Mouse (Mus musculus) hindbrain, embryonic 14.5 days (tissue): Measurements from ENCODE around the gene Qsox2. TPM values are rescaled to one million over a fixed set of nuclear protein-coding genes. Genes with fewer than 3 reads are reported as not detected.

Source experiments
- ATAC-seq: fragments of 200-750 bp; cut with Nextera tagmentation; 2 replicates; pipeline ENCODE4 v1.8.0; 2017; ENCODE audit warnings: moderate number of reproducible peaks, mild to moderate bottlenecking, moderate TSS enrichment, moderate library complexity; ENCODE audit not compliant: low FRiP score
- DNase-seq: peaks from one replicate; pipeline ENCODE4 v3.0.0-alpha.2; 2015; ENCODE audit warnings: low spot score
- H3K27ac ChIP-seq: fragments of 300-500 bp; sonication (generic); 2 replicates; pipeline ENCODE4 v1.5.1; 2014; ENCODE audit warnings: mild to moderate bottlenecking, moderate library complexity
- H3K27me3 ChIP-seq: fragments of 300-500 bp; sonication (generic); 2 replicates; pipeline ENCODE4 v1.6.1; 2014; ENCODE audit warnings: mild to moderate bottlenecking, low read length, mixed read lengths; ENCODE audit not compliant: control insufficient read depth, insufficient read depth
- H3K36me3 ChIP-seq: fragments of 300-500 bp; sonication (generic); replicated peaks from 2 replicates; pipeline ENCODE4 v1.6.1; 2014; ENCODE audit not compliant: control insufficient read depth, insufficient read depth
- H3K4me1 ChIP-seq: fragments of 300-500 bp; sonication (generic); replicated peaks from 2 replicates; pipeline ENCODE4 v1.6.1; 2014; ENCODE audit warnings: antibody characterized with exemption, low read length, mixed read lengths; ENCODE audit not compliant: control insufficient read depth, insufficient read depth
- H3K4me2 ChIP-seq: fragments of 300-500 bp; sonication (generic); replicated peaks from 2 replicates; pipeline ENCODE4 v1.6.1; 2014; ENCODE audit warnings: mild to moderate bottlenecking, moderate library complexity
- H3K4me3 ChIP-seq: fragments of 300-500 bp; sonication (generic); replicated peaks from 2 replicates; pipeline ENCODE4 v1.5.1; 2014; ENCODE audit warnings: mild to moderate bottlenecking, low read length
- H3K9ac ChIP-seq: fragments of 300-500 bp; sonication (generic); 2 replicates; pipeline ENCODE4 v1.6.1; 2014
- H3K9me3 ChIP-seq: fragments of 300-500 bp; sonication (generic); 2 replicates; pipeline ENCODE4 v1.6.1; 2016; ENCODE audit warnings: low read length; ENCODE audit not compliant: control insufficient read depth
- WGBS: fragments of 180-500 bp; shearing (Covaris S2); extraction: QIAGEN DNeasy Blood & Tissue Kit; methylation state at CpG from one replicate; pipeline ENCODE4 v1.1.7; 2014; 5-methylcytosine and 5-hydroxymethylcytosine counted together
- polyA plus RNA-seq: library from polyadenylated mRNA; unstranded; fragments of >200 nt; fragmentation: Nextera tagmentation; extraction: Ambion mirVana; gene quantifications from 2 replicates; pipeline ENCODE4 v1.2.1, GENCODE M21; 2014

Gene Qsox2
- polyA plus RNA-seq, 1 experiment from 2014 or later, result 16.1 TPM

DNA sequence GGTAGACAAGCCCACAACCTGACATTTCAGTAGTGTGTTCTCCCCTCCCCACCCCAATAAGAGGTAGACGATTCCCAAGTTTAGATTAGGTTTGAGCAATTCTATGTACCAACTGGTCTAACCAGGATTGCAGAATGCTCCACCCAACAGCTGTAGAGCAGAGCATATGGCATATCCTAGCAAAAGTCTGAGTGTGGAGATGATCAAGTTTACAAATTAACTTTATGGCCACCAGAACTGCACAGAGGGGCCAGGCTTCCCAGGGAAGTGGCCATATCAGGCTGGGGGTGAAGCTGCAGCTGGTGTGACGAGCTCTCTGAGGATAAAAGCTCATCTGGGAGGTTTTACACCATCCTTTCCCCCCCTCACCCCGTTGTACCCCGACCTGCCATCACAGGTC lies 27.3 kb upstream of the Qsox2 start:
- H3K9me3 ChIP-seq, result no peaks in the 10 kb centered on the region
- no peak overlapping the region for H3K27ac ChIP-seq
- no peaks in the 10 kb centered on the region for H3K36me3 ChIP-seq
- no peak overlapping the region for H3K4me2 ChIP-seq
- DNase-seq (no peak), ATAC-seq (no peak)
- 82% methylated on average over 4 of the region's 4 CpGs for WGBS
- no peaks in the 10 kb centered on the region for H3K27me3 ChIP-seq
- H3K4me3 ChIP-seq, result no peak overlapping the region
- H3K9ac ChIP-seq, result no peak overlapping the region
- H3K4me1 ChIP-seq, result no peaks in the 10 kb centered on the region

DNA sequence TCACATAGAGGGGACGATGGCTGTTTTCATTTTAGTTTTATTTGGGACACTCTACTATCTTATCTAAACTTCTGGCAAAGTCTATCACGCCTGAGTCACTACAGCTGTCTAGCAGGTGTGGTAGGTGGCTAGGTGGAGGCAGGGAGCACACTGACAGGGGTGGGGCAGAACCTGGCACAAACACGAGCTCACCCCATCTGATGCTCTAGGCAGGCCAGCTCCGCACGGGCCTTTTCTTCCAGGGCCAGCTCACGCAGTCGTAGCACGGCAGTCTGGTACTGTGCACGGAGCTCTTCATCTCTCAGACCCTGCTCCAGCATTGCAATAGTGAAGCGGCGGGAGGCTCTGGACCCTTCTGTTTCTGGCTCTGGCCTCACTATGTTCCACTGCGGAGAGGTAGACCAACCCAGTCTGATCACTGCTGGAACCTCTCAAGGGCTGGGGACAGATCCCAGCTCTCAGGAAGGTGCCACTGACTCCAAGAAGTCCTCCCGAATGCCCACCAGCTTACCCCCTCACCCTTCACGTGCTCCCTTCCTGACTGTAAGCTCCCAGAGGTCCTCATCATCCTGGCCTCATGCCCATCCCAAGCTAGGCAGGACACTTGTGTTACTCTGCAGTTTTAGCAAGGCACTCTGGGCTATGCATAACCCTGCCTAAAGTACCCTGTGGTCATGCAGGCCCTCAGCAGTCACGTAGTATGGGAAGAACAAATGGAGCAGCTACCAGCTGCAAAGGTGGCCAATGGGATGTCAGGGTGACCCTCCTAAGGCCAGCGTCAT lies 20.2 kb upstream of the Qsox2 start:
- no peak overlapping the region for H3K4me3 ChIP-seq
- 88% methylated on average over 16 of the region's 16 CpGs for WGBS
- no peaks in the 10 kb centered on the region for H3K36me3 ChIP-seq
- DNase-seq, result no peak
- no peak overlapping the region for H3K9ac ChIP-seq
- no peaks in the 10 kb centered on the region for H3K27me3 ChIP-seq
- no peak overlapping the region for H3K4me2 ChIP-seq
- no peaks in the 10 kb centered on the region for H3K9me3 ChIP-seq
- no peaks in the 10 kb centered on the region for H3K4me1 ChIP-seq
- no peak overlapping the region for H3K27ac ChIP-seq
- ATAC-seq, result no peak

DNA sequence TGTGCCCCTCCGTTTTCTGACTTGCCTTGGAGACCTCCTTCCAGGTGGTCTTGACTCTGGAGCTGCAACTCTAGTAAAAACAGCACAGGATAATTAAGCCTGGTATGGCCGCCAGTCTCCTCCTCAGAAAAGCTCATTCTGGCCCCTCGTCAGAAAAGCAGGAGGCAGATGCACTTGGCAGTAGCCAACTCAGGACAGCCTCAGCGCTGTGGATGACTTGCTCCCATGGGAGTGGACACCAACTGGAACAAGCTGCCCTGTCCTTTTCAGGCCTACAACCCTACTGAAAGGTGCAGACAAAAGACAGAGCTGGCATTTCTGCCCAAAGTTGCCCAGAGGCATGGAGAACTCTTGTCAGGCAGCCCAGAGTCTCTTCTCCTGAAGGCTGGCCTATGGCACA lies 17.5 kb upstream of the Qsox2 start:
- Histone ChIP-seq H3K4me1 (no peaks in the 10 kb centered on the region), H3K9me3 (no peaks in the 10 kb centered on the region), H3K4me2 (no peak overlapping the region), H3K27ac (no peak overlapping the region), H3K27me3 (no peaks in the 10 kb centered on the region), H3K9ac (no peak overlapping the region), H3K36me3 (no peaks in the 10 kb centered on the region), H3K4me3 (no peak overlapping the region)
- no peak for DNase-seq
- no peak for ATAC-seq
- WGBS, result 64% methylated on average over 4 of the region's 4 CpGs

DNA sequence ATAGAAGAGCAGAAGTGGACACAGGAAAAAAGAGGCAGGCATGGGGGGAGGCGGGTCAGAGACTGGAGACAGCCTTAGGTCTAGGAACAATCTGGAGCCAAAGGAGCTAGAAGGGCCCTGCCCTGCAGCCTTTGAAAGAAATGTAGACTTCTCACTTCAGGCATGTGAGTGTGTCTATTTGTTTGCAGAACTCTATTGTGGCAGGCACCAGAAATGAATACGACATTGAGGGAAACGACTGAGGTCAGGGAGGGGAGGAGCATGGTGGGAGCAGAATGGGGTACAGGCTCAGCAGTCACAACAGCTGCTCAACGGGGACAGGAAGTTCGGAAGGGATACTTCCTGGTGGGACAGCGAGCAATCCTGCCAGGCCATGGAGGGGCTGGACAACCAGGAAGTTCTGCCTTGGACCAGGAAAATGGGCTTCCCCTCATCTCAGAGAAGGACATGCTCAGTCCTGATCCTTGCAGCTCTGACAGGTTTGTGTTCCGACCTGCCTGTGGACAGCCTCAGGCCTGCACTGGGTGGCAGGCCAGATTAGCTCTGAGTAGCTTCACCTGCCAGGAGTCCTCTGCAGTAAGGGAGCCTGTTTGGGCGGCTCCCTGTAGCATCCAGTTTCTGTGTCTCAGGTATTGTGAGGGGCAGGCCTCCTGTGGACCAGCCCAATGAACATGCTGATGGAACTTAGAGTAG lies 15.3 kb upstream of the Qsox2 start:
- no peak overlapping the region for H3K9ac ChIP-seq
- DNase-seq (no peak), ATAC-seq (no peak)
- no peak overlapping the region for H3K4me3 ChIP-seq
- H3K4me2 ChIP-seq, result no peak overlapping the region
- no peak overlapping the region for H3K27ac ChIP-seq
- H3K4me1 ChIP-seq, result no peaks in the 10 kb centered on the region
- WGBS, result 65% methylated on average over 8 of the region's 8 CpGs
- no peaks in the 10 kb centered on the region for H3K27me3 ChIP-seq
- H3K9me3 ChIP-seq, result no peaks in the 10 kb centered on the region
- no peaks in the 10 kb centered on the region for H3K36me3 ChIP-seq

DNA sequence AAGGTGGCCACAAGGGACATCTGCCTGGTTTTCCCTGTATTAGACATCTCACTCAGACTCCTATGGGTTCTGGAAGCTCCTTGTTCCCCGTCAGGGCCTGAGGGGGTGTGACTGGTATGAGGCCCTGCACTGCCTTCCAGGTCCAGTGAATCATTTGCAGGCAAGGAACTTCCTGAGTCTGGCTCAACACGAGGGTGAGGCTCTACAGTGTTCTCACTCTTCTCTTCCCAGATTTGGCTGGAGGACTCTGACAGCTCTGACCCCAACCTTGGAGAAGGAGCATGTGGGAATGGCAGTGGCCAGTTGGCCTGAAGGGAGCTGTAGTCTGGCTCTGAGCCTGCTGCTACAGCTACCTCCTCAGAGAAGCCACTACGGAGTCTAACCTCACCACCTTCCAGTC lies 10.2 kb upstream of the Qsox2 start:
- Histone ChIP-seq H3K36me3 (no peaks in the 10 kb centered on the region), H3K9ac (no peak overlapping the region), H3K4me1 (no peaks in the 10 kb centered on the region), H3K4me3 (no peak overlapping the region), H3K27ac (no peak overlapping the region), H3K4me2 (no peak overlapping the region), H3K27me3 (no peaks in the 10 kb centered on the region), H3K9me3 (no peaks in the 10 kb centered on the region)
- ATAC-seq (no peak), DNase-seq (no peak)
- 73% methylated on average over 3 of the region's 3 CpGs for WGBS

DNA sequence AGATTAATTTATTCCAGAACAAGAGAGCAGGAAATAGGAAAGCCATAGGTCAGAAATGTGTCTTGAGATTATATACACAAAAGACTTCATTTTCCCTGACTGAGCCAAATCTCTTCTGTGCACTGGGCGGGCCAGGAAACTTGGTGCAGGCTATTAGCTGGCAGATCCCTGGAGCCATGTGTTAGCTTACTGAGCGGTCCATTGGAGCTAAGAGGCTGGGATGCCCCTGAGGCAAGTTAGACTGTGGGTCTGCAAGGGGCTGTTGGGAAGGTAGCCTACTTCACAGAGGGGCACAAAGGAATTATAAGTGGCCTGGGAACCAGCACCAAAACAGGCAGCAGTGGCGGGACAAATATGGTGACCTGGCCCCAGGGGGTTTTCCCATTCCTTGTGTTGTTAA lies 3.5 kb upstream of the Qsox2 start:
- 58% methylated on average over 3 of the region's 3 CpGs for WGBS
- H3K27ac ChIP-seq, result no peak overlapping the region
- no peak for DNase-seq

DNA sequence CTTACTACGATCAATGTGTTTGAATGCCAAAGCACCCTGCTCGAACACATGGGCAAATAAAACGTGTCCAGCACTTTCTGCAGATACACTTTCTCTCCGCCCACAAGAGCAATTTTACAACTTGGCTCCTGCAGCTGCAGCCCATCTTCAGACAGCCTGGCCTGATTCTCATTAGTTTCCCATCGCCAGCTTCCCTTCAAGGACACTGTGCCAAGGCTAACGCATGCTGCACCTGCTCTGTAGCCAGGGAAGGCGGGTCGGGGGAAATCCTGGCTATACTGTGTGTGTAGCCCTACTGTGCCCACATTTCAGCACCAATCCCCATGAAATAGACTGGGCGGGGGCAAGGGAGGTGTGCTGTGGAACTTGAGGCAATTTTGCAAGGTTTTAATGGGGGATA lies 3.0 kb upstream of the Qsox2 start:
- Histone ChIP-seq H3K9ac (no peak overlapping the region), H3K4me3 (no peak overlapping the region), H3K9me3 (no peaks in the 10 kb centered on the region), H3K36me3 (no peaks in the 10 kb centered on the region), H3K27me3 (no peaks in the 10 kb centered on the region), H3K4me1 (peaks cover 9% of the 10 kb centered on the region), H3K4me2 (no peak overlapping the region), H3K27ac (no peak overlapping the region)
- ATAC-seq (no peak), DNase-seq (peak; percentile 32)
- WGBS, result 51% methylated on average over 9 of the region's 9 CpGs

More for the DNA sequence above, 3.5 kb upstream of the Qsox2 start:
- Histone ChIP-seq H3K9ac (no peak overlapping the region), H3K4me1 (peaks cover 9% of the 10 kb centered on the region), H3K4me2 (no peak overlapping the region), H3K27me3 (no peaks in the 10 kb centered on the region), H3K36me3 (no peaks in the 10 kb centered on the region), H3K9me3 (no peaks in the 10 kb centered on the region), H3K4me3 (no peak overlapping the region)
- no peak for ATAC-seq

DNA sequence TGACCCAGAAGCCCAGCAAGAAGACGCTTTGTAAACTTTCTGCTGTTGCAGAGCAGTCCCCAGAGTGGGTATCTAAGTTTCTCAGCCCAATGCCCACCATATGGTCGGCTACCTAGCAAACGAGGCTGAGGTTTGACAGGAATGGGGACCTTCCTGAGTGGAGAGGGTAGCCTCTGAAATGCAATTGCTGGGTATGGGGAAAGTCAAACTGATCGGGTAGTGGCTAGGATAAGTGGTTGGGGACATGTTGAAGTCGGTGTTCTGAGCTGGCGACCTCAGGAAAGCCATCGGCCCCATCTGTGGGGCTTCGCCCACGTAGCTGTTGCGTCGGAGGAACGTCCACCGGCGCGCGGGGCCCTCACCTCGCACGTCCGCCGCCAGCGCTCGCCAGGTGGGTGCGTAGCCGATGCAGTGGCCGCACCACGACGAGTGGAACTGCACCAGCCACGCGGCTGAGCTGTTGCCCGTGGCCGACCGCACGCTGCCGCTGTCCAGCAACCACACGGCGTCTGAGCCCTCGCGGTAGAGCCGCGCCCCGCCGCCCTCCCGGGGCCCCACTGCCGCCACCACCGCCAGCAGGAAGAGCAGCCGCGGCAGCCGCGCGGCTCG lies 540 bp downstream of the Qsox2 start:
- peak; percentile 78 for ATAC-seq
- no peaks in the 10 kb centered on the region for H3K27me3 ChIP-seq
- no peaks in the 10 kb centered on the region for H3K36me3 ChIP-seq
- H3K9me3 ChIP-seq, result no peaks in the 10 kb centered on the region
- under 1% methylated on average over 49 of the region's 51 CpGs for WGBS
- peak overlapping the region; percentile 91 for H3K9ac ChIP-seq
- H3K4me2 ChIP-seq, result peak overlapping the region; percentile 93
- H3K27ac ChIP-seq, result peak overlapping the region; percentile 86
- DNase-seq, result peak; percentile 29
- peaks cover 9% of the 10 kb centered on the region for H3K4me1 ChIP-seq
- H3K4me3 ChIP-seq, result peak overlapping the region; percentile 97

DNA sequence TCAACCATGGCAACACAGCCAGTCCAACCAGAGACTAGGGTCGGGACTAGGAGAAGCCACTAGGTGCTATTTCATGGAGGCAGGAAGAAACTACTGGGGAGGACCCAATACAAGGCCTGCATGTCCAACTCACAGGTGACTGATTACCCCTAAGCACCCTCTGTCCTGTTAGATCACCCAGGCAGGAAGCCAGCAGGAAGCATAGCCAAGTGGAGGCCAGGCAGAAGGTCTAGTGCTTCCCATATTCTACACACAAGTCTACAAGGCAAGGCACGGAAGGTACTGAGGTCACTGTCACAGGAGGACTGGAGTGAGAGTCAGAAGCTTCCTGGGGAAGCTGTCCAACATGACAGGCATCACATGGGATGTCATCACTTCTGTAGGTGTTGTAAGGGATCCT lies 2.6 kb downstream of the Qsox2 start:
- H3K9me3 ChIP-seq, result no peaks in the 10 kb centered on the region
- H3K4me3 ChIP-seq, result no peak overlapping the region
- no peak overlapping the region for H3K27ac ChIP-seq
- peaks cover 9% of the 10 kb centered on the region for H3K4me1 ChIP-seq
- DNase-seq (no peak), ATAC-seq (no peak)
- H3K36me3 ChIP-seq, result no peaks in the 10 kb centered on the region
- H3K27me3 ChIP-seq, result no peaks in the 10 kb centered on the region
- WGBS, result 91% methylated on average over 2 of the region's 2 CpGs
- H3K9ac ChIP-seq, result no peak overlapping the region
- no peak overlapping the region for H3K4me2 ChIP-seq
